Mouse (Mus musculus) T-cell, adult 2 months (primary cell): ENCODE data around the gene Dusp1.

Source experiments
- DNase-seq: peaks from one replicate; pipeline ENCODE4 v3.0.0; 2022; ENCODE audit warnings: low spot score

The Dusp1 gene

GRCm38 (mm10) chr17:26560526-26561289 is 1.2 kb downstream of the Dusp1 start:
- DNase-seq: peak; percentile 28

GRCm38 (mm10) chr17:26553033-26553432 is 8.9 kb downstream of the Dusp1 start:
- no peak for DNase-seq

GRCm38 (mm10) chr17:26551104-26551503 is 10.8 kb downstream of the Dusp1 start:
- peak; percentile 18 for DNase-seq

GRCm38 (mm10) chr17:26549148-26549809 is 12.6 kb downstream of the Dusp1 start:
- DNase-seq: no peak

GRCm38 (mm10) chr17:26548566-26548965 is 13.4 kb downstream of the Dusp1 start:
- no peak for DNase-seq

GRCm38 (mm10) chr17:26547771-26548170 is 14.2 kb downstream of the Dusp1 start:
- DNase-seq: no peak

- no peak for DNase-seq
Measured at GRCm38 (mm10) chr17:26544319-26544963, 17.5 kb downstream of the Dusp1 start.

GRCm38 (mm10) chr17:26540083-26540482 is 21.8 kb downstream of the Dusp1 start:
- no peak for DNase-seq

GRCm38 (mm10) chr17:26537722-26538471 is 24.0 kb downstream of the Dusp1 start:
- DNase-seq: peak; percentile 36

- no peak for DNase-seq
Measured at GRCm38 (mm10) chr17:26535251-26536136, 26.4 kb downstream of the Dusp1 start.

- DNase-seq: no peak
Measured at GRCm38 (mm10) chr17:26534695-26535094, 27.2 kb downstream of the Dusp1 start.

GRCm38 (mm10) chr17:26533871-26534372 is 28.0 kb downstream of the Dusp1 start:
- no peak for DNase-seq

GRCm38 (mm10) chr17:26532476-26533045 is 29.4 kb downstream of the Dusp1 start:
- no peak for DNase-seq

GRCm38 (mm10) chr17:26531395-26532027 is 30.4 kb downstream of the Dusp1 start:
- DNase-seq: peak; percentile 21

- DNase-seq: no peak
Measured at GRCm38 (mm10) chr17:26530590-26531081, 31.3 kb downstream of the Dusp1 start.

GRCm38 (mm10) chr17:26529791-26530241 is 32.1 kb downstream of the Dusp1 start:
- no peak for DNase-seq

- DNase-seq: no peak
Measured at GRCm38 (mm10) chr17:26528751-26529150, 33.2 kb downstream of the Dusp1 start.

- DNase-seq: no peak
Measured at GRCm38 (mm10) chr17:26527291-26527690, 34.6 kb downstream of the Dusp1 start.

- no peak for DNase-seq
Measured at GRCm38 (mm10) chr17:26525316-26525715, 36.6 kb downstream of the Dusp1 start.

- DNase-seq: no peak
Measured at GRCm38 (mm10) chr17:26524801-26525200, 37.1 kb downstream of the Dusp1 start.
